Mouse (Mus musculus) testis, adult 2 months (tissue): ENCODE measurements around the gene Palm.

Experiments used
- CTCF ChIP-seq: fragments of 200-500 bp; IDR thresholded peaks from 2 replicates; pipeline ENCODE4 v1.5.1; 2012; ENCODE audit warnings: low read depth, mild to moderate bottlenecking, inconsistent platforms, low read length, moderate library complexity; ENCODE audit not compliant: control insufficient read depth, insufficient read depth, insufficient replicate concordance
- POLR2A ChIP-seq: fragments of 200-500 bp; IDR thresholded peaks from 2 replicates; pipeline ENCODE4 v1.6.1; 2012; ENCODE audit warnings: low read depth, mild to moderate bottlenecking, inconsistent platforms, low read length, moderate library complexity; ENCODE audit not compliant: control insufficient read depth

DNA sequence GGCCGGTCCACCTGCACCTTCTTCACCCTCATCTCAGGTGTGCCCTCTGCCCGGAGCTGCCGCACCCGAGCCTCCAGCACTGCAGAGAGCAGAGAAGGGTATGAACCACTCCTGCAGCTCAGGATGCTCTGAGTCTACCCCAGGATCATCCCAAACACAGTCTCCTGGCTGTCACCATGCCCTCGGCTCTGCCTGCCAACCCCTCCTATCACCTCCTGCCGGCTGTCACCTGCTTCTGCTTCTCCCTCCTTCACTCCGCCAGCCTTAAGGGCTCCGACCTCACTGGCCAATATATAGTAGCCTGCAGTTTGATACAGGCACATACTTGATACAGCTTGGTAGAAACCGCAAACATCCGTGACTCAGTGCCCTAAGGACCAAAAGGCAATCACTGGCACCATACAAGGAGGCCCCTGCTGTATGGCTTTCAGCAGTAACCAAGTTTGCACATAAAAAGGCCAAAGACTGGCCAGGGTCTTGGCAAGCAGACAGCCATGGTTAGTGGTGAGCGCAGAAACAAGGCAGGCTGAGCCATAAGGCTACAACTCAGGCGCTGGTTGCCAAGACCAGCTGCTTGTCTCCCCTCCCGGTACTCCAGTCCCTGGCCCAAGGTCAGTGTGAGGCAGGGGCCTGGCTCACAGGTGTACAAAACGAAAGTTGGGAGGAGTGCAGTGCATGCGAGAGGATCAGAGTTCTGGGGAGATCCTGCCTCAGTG is 49.6 kb upstream of the Palm start:
- no peak for TF ChIP-seq POLR2A
- TF ChIP-seq CTCF = no peak
